Mouse (Mus musculus) limb, embryonic 10.5 days (tissue): ENCODE data around the gene Psrc1. TPM values are rescaled to one million over a fixed set of nuclear protein-coding genes. Genes with fewer than 3 reads are reported as not detected.
A peak's percentile ranks its signal among the peaks of the same experiment; 100 is the strongest.

Experiments used
- DNase-seq: peaks from one replicate; pipeline ENCODE4 v3.0.0-alpha.2; 2017; ENCODE audit warnings: low spot score
- H3K27ac ChIP-seq: fragments of 300-500 bp; sonication (generic); 2 replicates; pipeline ENCODE4 v1.5.1; 2016; ENCODE audit warnings: mild to moderate bottlenecking
- H3K27me3 ChIP-seq: fragments of 300-500 bp; sonication (generic); 2 replicates; pipeline ENCODE4 v1.6.1; 2016; ENCODE audit warnings: low read depth, mild to moderate bottlenecking; ENCODE audit not compliant: poor library complexity, severe bottlenecking
- H3K36me3 ChIP-seq: fragments of 300-500 bp; sonication (generic); 2 replicates; pipeline ENCODE4 v1.6.1; 2016; ENCODE audit warnings: mild to moderate bottlenecking, moderate library complexity
- H3K4me1 ChIP-seq: fragments of 300-500 bp; sonication (generic); 2 replicates; pipeline ENCODE4 v1.6.1; 2016
- H3K4me3 ChIP-seq: fragments of 300-500 bp; sonication (generic); 2 replicates; pipeline ENCODE4 v1.5.1; 2016; ENCODE audit warnings: mild to moderate bottlenecking, moderate library complexity
- H3K9me3 ChIP-seq: fragments of 300-500 bp; sonication (generic); replicated peaks from 2 replicates; pipeline ENCODE4 v1.6.1; 2016; ENCODE audit warnings: mild to moderate bottlenecking
- WGBS: fragments of 180-500 bp; shearing (Covaris S2); methylation state at CpG from one replicate; pipeline ENCODE4 v1.1.7; 2016; 5-methylcytosine and 5-hydroxymethylcytosine counted together
- polyA plus RNA-seq: library from polyadenylated mRNA; unstranded; fragments of >200 nt; fragmentation: Nextera tagmentation; extraction: Ambion mirVana; gene quantifications from 2 replicates; pipeline ENCODE4 v1.2.1, GENCODE M21; 2016

Psrc1 gene
- polyA plus RNA-seq, 1 experiment from 2014 or later: 100 TPM

GRCm38 (mm10) chr3:108413634-108414360 is 30.2 kb downstream of the Psrc1 start:
- 95% methylated on average over 35 of the region's 35 CpGs for WGBS
- no peak overlapping the region for H3K4me3 ChIP-seq
- no peak overlapping the region for H3K27ac ChIP-seq
- peaks cover 11% of the 10 kb centered on the region; the same call in 1 of the 2 replicates for H3K9me3 ChIP-seq
- H3K27me3 ChIP-seq: peaks cover 43% of the 10 kb centered on the region
- no peak for DNase-seq
- peaks cover 33% of the 10 kb centered on the region for H3K4me1 ChIP-seq
- peaks cover 27% of the 10 kb centered on the region for H3K36me3 ChIP-seq

GRCm38 (mm10) chr3:108414857-108415830 is 31.5 kb downstream of the Psrc1 start, which contains the start of gene Celsr2:
TSS of gene Celsr2 (minus strand) at chr3:108415552.
- peaks cover 43% of the 10 kb centered on the region for H3K27me3 ChIP-seq
- H3K36me3 ChIP-seq: peaks cover 27% of the 10 kb centered on the region
- H3K27ac ChIP-seq: peak within 1 kb of the TSS; percentile 84
- 7% methylated on average over 67 of the region's 67 CpGs for WGBS
- peaks cover 31% of the 10 kb centered on the region for H3K4me1 ChIP-seq
- H3K4me3 ChIP-seq: peak within 1 kb of the TSS; percentile 82
- DNase-seq: peak; percentile 73
- peaks cover 11% of the 10 kb centered on the region; the same call in 1 of the 2 replicates for H3K9me3 ChIP-seq

GRCm38 (mm10) chr3:108415831-108416223 is 32.2 kb downstream of the Psrc1 start:
- H3K9me3 ChIP-seq: peaks cover 11% of the 10 kb centered on the region; the same call in 1 of the 2 replicates
- peaks cover 24% of the 10 kb centered on the region for H3K4me1 ChIP-seq
- H3K4me3 ChIP-seq: peak overlapping the region; percentile 82
- peaks cover 43% of the 10 kb centered on the region for H3K27me3 ChIP-seq
- DNase-seq: peak; percentile 88
- WGBS: under 1% methylated on average over 46 of the region's 48 CpGs
- peaks cover 27% of the 10 kb centered on the region for H3K36me3 ChIP-seq
- H3K27ac ChIP-seq: peak overlapping the region; percentile 84

GRCm38 (mm10) chr3:108423006-108423405 is 39.4 kb downstream of the Psrc1 start:
- Histone ChIP-seq H3K4me1 (peaks cover 19% of the 10 kb centered on the region), H3K27ac (no peak overlapping the region), H3K9me3 (no peaks in the 10 kb centered on the region), H3K36me3 (peaks cover 31% of the 10 kb centered on the region), H3K4me3 (no peak overlapping the region), H3K27me3 (peaks cover 12% of the 10 kb centered on the region; the same call in 1 of the 2 replicates)
- no peak for DNase-seq
- 46% methylated on average over 6 of the region's 6 CpGs for WGBS

- Histone ChIP-seq H3K36me3 (peaks cover 42% of the 10 kb centered on the region), H3K9me3 (no peaks in the 10 kb centered on the region), H3K4me1 (peaks cover 19% of the 10 kb centered on the region), H3K4me3 (0 out of 2 replicates have a peak overlapping the region, but pooled peaks have one; percentile 7), H3K27ac (0 out of 2 replicates have a peak overlapping the region, but pooled peaks have one; percentile 12), H3K27me3 (peaks cover 5% of the 10 kb centered on the region; the same call in 1 of the 2 replicates)
- WGBS: 26% methylated on average over 11 of the region's 11 CpGs
- DNase-seq: no peak
Observed at GRCm38 (mm10) chr3:108423844-108424801, 40.5 kb downstream of the Psrc1 start.

GRCm38 (mm10) chr3:108424944-108425623 is 41.4 kb downstream of the Psrc1 start:
- H3K4me3 ChIP-seq: no peak overlapping the region
- no peak overlapping the region for H3K27ac ChIP-seq
- DNase-seq: no peak
- WGBS: 79% methylated on average over 7 of the region's 7 CpGs
- H3K4me1 ChIP-seq: peaks cover 19% of the 10 kb centered on the region
- no peaks in the 10 kb centered on the region for H3K9me3 ChIP-seq
- peaks cover 5% of the 10 kb centered on the region; the same call in 1 of the 2 replicates for H3K27me3 ChIP-seq
- H3K36me3 ChIP-seq: peaks cover 52% of the 10 kb centered on the region

- 83% methylated on average over 6 of the region's 6 CpGs for WGBS
- Histone ChIP-seq H3K27ac (no peak overlapping the region), H3K4me3 (no peak overlapping the region), H3K36me3 (peaks cover 57% of the 10 kb centered on the region), H3K27me3 (peaks cover 5% of the 10 kb centered on the region; the same call in 1 of the 2 replicates), H3K9me3 (no peaks in the 10 kb centered on the region), H3K4me1 (peaks cover 19% of the 10 kb centered on the region)
- no peak for DNase-seq
Observed at GRCm38 (mm10) chr3:108425624-108426018, 42.0 kb downstream of the Psrc1 start.

GRCm38 (mm10) chr3:108432542-108433187 is 49.0 kb downstream of the Psrc1 start:
- H3K4me3 ChIP-seq: no peak overlapping the region
- H3K36me3 ChIP-seq: peaks cover 94% of the 10 kb centered on the region
- H3K4me1 ChIP-seq: no peaks in the 10 kb centered on the region
- 92% methylated on average over 13 of the region's 13 CpGs for WGBS
- H3K27ac ChIP-seq: no peak overlapping the region
- no peaks in the 10 kb centered on the region for H3K9me3 ChIP-seq
- DNase-seq: no peak
- no peaks in the 10 kb centered on the region for H3K27me3 ChIP-seq

GRCm38 (mm10) chr3:108433188-108433880 is 49.7 kb downstream of the Psrc1 start:
- Histone ChIP-seq H3K9me3 (no peaks in the 10 kb centered on the region), H3K27me3 (no peaks in the 10 kb centered on the region), H3K4me1 (no peaks in the 10 kb centered on the region), H3K27ac (no peak overlapping the region), H3K36me3 (peaks cover 90% of the 10 kb centered on the region), H3K4me3 (no peak overlapping the region)
- 55% methylated on average over 18 of the region's 18 CpGs for WGBS
- DNase-seq: no peak

- no peak overlapping the region for H3K27ac ChIP-seq
- no peak overlapping the region for H3K4me3 ChIP-seq
- peaks cover 90% of the 10 kb centered on the region for H3K36me3 ChIP-seq
Observed at GRCm38 (mm10) chr3:108433881-108434495, 50.3 kb downstream of the Psrc1 start.

More at GRCm38 (mm10) chr3:108433881-108434495, 50.3 kb downstream of the Psrc1 start:
- Histone ChIP-seq H3K27me3 (no peaks in the 10 kb centered on the region), H3K9me3 (no peaks in the 10 kb centered on the region), H3K4me1 (no peaks in the 10 kb centered on the region)
- DNase-seq: no peak
- 50% methylated on average over 19 of the region's 19 CpGs for WGBS
